Mouse (Mus musculus): ENCODE results near the gene Nlrx1. TPM values are rescaled to one million over a fixed set of nuclear protein-coding genes. Genes with fewer than 3 reads are reported as not detected.

The Nlrx1 gene
- polyA plus RNA-seq (2014; fragmentation: Illumina TruSeq; extraction: RNeasy Lipid Tissue Mini Kit (QIAGEN cat#74804); ENCODE audit: low replicate concordance), result not detected

DNA sequence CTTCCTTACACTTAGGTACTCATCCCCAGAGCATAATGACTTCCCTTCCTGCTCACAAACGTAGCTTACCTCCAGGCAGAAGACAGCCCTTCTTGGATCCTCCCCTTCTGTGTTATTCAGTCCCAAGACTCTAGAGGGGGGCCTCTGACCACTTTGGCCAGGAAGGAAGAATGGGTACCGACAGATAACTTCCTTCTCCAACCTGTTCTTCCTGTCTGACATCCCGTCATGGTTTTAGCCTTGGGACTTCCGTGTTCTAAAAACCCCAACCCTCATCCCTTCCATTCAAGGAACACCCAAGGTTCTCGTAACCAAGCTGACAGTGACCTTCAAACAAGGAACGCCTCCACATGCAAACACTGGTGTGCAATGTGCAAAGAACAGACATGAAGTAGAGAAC is at the start of gene Nlrx1:
Gene Nlrx1, minus strand, starts transcription at position 168 of the 400 bp plus-strand sequence.

DNA sequence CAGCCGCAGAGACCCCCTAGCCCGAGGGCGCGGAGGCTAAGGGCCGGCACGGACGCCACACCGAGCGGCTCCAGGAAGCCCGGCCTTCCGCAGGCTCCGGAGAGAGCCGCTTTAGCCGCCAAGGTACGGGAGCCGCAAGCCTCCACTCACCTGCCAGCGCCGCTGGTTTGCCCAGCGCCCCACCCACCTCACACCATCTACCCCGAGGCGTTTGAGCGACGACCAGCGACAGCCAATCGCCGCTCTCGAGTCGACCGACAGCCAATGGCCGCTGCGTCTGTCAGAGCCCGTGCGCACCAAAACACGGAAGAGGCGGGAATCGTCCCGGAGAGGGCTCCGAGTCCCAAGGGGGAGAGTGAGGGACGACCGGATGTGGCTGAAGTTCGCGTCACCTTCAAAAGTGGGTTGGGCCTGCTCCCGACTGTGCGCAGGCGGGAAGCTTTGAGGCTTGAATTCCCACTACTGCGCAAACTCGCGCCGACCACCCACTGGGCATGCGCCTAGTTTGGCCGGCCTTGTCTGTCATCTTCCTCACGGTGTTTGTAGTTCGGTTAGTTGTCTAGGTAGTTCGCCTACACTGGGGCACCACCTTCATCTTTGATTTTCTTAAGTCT is 37.2 kb upstream of the Nlrx1 start, which contains the start of gene Hinfp:
Gene Hinfp, minus strand, starts transcription at position 206 of the 614 bp plus-strand sequence.

DNA sequence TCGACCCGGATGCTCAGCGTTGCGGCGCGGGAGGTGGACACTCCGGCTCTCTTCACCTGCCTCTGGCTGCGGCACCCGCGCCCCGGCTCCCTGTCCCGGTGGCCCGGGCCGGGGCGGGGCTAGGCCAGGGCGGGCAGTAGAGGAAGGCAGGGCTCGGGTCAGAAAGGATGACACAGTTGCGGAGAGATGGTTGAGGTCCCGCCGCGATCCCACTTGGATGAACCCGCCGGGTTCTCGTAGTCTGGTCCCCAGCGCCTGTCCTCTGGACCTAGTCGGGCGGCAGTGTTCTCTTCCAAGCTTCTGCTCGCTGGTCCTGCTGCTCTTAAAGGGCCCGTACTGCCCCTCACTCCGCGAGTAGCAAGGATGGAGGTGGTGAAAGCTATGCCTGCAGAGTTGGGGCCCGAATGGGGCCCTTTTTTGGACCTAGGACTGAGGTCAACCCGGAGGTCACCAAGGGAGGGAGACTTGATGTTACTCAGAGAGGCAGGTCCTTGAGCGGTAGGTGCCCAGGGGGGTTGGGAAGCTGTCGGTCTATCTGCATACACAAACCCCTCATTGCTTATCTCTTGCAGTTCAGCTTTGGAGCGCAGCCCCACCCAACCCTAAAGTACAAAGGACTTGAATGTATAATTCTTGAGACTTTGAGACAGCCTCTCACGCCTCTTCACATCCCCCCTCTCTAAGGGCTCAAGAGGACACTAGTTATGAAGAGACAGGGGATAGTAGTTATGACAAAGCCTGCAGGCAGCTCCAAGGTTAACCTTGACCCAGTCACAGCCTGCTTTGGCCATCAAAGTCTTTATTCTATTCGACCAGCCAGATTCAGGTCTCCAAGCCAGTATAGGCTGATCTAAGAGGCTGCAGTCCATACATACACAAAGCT is 19.9 kb upstream of the Nlrx1 start, which contains the start of gene Abcg4:
Gene Abcg4, minus strand, starts transcription at position 540 of the 883 bp plus-strand sequence.

DNA sequence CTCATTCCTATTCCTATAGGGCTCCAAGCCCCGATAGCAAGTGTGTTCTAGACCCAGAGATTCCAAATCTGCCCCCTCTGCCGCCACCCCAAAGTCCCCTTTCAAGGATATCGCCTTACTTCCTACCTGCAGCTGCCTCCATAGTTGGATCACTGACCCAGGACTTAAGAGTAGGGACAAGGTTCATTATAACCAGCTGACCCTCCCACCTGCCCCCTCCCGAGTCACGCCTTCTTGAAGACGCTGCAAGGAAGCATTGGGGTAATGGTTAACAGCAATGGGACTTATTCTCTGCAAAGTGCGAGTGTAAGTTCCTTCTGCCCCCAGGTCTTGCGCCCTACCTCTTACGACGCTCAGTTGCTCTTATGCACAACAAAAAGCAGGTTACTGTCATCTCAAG is 17.1 kb downstream of the Nlrx1 start, which contains the start of gene Pdzd3:
Gene Pdzd3, minus strand, starts transcription at position 158 of the 400 bp plus-strand sequence.

DNA sequence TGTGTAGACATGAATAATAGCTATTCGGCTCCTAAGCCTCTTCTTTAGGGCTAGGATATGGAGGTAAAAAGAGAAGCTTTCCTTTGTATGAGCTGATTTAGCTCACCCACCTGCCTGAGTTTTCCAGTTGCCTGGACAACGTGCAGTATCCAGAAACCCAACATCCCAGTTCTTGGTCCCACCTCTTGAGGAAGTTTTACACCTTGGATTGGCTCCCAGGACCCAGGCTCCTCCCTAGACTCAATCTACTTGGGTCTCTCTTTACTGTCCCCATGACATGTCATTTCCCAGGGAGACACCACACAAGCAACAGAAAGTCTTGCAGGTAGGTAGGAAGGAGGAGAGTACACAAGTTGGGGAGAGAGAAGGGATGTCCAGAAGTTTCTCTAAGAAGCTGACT is 28.0 kb downstream of the Nlrx1 start, which contains the start of gene Ccdc153:
Gene Ccdc153, plus strand, starts transcription at position 278 of the 400 bp plus-strand sequence.

DNA sequence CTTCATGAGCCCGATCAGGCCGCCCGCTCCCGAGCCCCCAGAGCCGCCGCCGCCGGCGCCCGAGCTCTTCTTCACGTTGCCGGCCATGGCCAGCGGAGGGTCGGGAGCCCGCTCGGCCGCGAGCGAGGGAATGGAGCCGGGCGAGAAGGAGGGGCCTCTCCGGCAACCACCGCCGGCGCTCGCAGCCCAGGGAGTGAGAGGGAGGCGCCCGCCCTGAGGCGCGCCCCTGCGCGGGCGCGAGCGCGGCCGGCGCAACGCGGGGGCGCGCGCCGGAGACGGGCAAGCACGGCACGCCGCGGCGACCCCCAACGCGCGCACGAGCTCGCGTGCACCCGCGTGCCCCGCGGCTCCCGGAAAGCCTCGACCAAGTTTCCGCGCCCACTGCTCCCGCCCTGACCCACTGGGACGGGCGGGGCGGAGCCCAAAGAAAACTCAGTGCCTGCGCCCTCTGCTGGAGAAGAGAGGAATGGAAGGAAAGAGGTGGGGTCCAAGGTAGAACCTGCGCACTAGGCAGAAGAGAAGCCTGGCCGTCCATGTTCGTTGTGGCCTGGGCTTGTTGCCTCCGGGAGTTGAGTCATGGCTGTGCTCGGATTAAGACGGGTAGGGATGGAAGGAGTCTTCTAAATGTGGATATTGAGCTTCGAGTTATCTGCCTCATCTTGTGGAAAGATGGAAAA is 34.5 kb downstream of the Nlrx1 start, which contains the start of gene Cbl:
Gene Cbl, minus strand, starts transcription at position 248 of the 677 bp plus-strand sequence.

Other genes starting within 250 kb of the Nlrx1 start
- not detected for gene Thy1, start 225.2 kb downstream of the Nlrx1 start, polyA plus RNA-seq (2014; fragmentation: Illumina TruSeq; extraction: RNeasy Lipid Tissue Mini Kit (QIAGEN cat#74804); ENCODE audit: low replicate concordance)
- gene Usp2, start 201.6 kb downstream of the Nlrx1 start, polyA plus RNA-seq (2014; fragmentation: Illumina TruSeq; extraction: RNeasy Lipid Tissue Mini Kit (QIAGEN cat#74804); ENCODE audit: low replicate concordance), result 6.1 TPM
- not detected for gene Mfrp, start 166.9 kb downstream of the Nlrx1 start, polyA plus RNA-seq (2014; fragmentation: Illumina TruSeq; extraction: RNeasy Lipid Tissue Mini Kit (QIAGEN cat#74804); ENCODE audit: low replicate concordance)
- not detected for gene C1qtnf5, start 161.4 kb downstream of the Nlrx1 start, polyA plus RNA-seq (2014; fragmentation: Illumina TruSeq; extraction: RNeasy Lipid Tissue Mini Kit (QIAGEN cat#74804); ENCODE audit: low replicate concordance)
- not detected for gene Gm49380, start 155.1 kb downstream of the Nlrx1 start, polyA plus RNA-seq (2014; fragmentation: Illumina TruSeq; extraction: RNeasy Lipid Tissue Mini Kit (QIAGEN cat#74804); ENCODE audit: low replicate concordance)
- 0.45 TPM for gene Rnf26, start 155.1 kb downstream of the Nlrx1 start, polyA plus RNA-seq (2014; fragmentation: Illumina TruSeq; extraction: RNeasy Lipid Tissue Mini Kit (QIAGEN cat#74804); ENCODE audit: low replicate concordance)
- gene Mcam, start 134.1 kb downstream of the Nlrx1 start, polyA plus RNA-seq (2014; fragmentation: Illumina TruSeq; extraction: RNeasy Lipid Tissue Mini Kit (QIAGEN cat#74804); ENCODE audit: low replicate concordance), result 3.6 TPM
- gene Cbl, start 34.5 kb downstream of the Nlrx1 start, polyA plus RNA-seq (2014; fragmentation: Illumina TruSeq; extraction: RNeasy Lipid Tissue Mini Kit (QIAGEN cat#74804); ENCODE audit: low replicate concordance), result 39.1 TPM
- not detected for gene Ccdc153, start 27.9 kb downstream of the Nlrx1 start, polyA plus RNA-seq (2014; fragmentation: Illumina TruSeq; extraction: RNeasy Lipid Tissue Mini Kit (QIAGEN cat#74804); ENCODE audit: low replicate concordance)
- gene Pdzd3, start 17.1 kb downstream of the Nlrx1 start, polyA plus RNA-seq (2014; fragmentation: Illumina TruSeq; extraction: RNeasy Lipid Tissue Mini Kit (QIAGEN cat#74804); ENCODE audit: low replicate concordance), result 2.2 TPM
- gene Abcg4, start 20.0 kb upstream of the Nlrx1 start, polyA plus RNA-seq (2014; fragmentation: Illumina TruSeq; extraction: RNeasy Lipid Tissue Mini Kit (QIAGEN cat#74804); ENCODE audit: low replicate concordance), result not detected
- 18.5 TPM for gene Hinfp, start 37.1 kb upstream of the Nlrx1 start, polyA plus RNA-seq (2014; fragmentation: Illumina TruSeq; extraction: RNeasy Lipid Tissue Mini Kit (QIAGEN cat#74804); ENCODE audit: low replicate concordance)
- 6.6 TPM for gene C2cd2l, start 51.7 kb upstream of the Nlrx1 start, polyA plus RNA-seq (2014; fragmentation: Illumina TruSeq; extraction: RNeasy Lipid Tissue Mini Kit (QIAGEN cat#74804); ENCODE audit: low replicate concordance)
- gene Dpagt1, start 57.4 kb upstream of the Nlrx1 start, polyA plus RNA-seq (2014; fragmentation: Illumina TruSeq; extraction: RNeasy Lipid Tissue Mini Kit (QIAGEN cat#74804); ENCODE audit: low replicate concordance), result 7.8 TPM
- gene H2afx, start 66.1 kb upstream of the Nlrx1 start, polyA plus RNA-seq (2014; fragmentation: Illumina TruSeq; extraction: RNeasy Lipid Tissue Mini Kit (QIAGEN cat#74804); ENCODE audit: low replicate concordance), result 4.3 TPM
- 18.0 TPM for gene Hmbs, start 75.6 kb upstream of the Nlrx1 start, polyA plus RNA-seq (2014; fragmentation: Illumina TruSeq; extraction: RNeasy Lipid Tissue Mini Kit (QIAGEN cat#74804); ENCODE audit: low replicate concordance)
- 4.8 TPM for gene Vps11, start 93.1 kb upstream of the Nlrx1 start, polyA plus RNA-seq (2014; fragmentation: Illumina TruSeq; extraction: RNeasy Lipid Tissue Mini Kit (QIAGEN cat#74804); ENCODE audit: low replicate concordance)
- 7.2 TPM for gene Hyou1, start 110.9 kb upstream of the Nlrx1 start, polyA plus RNA-seq (2014; fragmentation: Illumina TruSeq; extraction: RNeasy Lipid Tissue Mini Kit (QIAGEN cat#74804); ENCODE audit: low replicate concordance)
- 21.7 TPM for gene Slc37a4, start 128.3 kb upstream of the Nlrx1 start, polyA plus RNA-seq (2014; fragmentation: Illumina TruSeq; extraction: RNeasy Lipid Tissue Mini Kit (QIAGEN cat#74804); ENCODE audit: low replicate concordance)
- 316 TPM for gene Rps25, start 138.5 kb upstream of the Nlrx1 start, polyA plus RNA-seq (2014; fragmentation: Illumina TruSeq; extraction: RNeasy Lipid Tissue Mini Kit (QIAGEN cat#74804); ENCODE audit: low replicate concordance)
- gene Trappc4, start 139.0 kb upstream of the Nlrx1 start, polyA plus RNA-seq (2014; fragmentation: Illumina TruSeq; extraction: RNeasy Lipid Tissue Mini Kit (QIAGEN cat#74804); ENCODE audit: low replicate concordance), result 40.2 TPM
- gene Ccdc84, start 150.0 kb upstream of the Nlrx1 start, polyA plus RNA-seq (2014; fragmentation: Illumina TruSeq; extraction: RNeasy Lipid Tissue Mini Kit (QIAGEN cat#74804); ENCODE audit: low replicate concordance), result 16.5 TPM
- gene Foxr1, start 172.5 kb upstream of the Nlrx1 start, polyA plus RNA-seq (2014; fragmentation: Illumina TruSeq; extraction: RNeasy Lipid Tissue Mini Kit (QIAGEN cat#74804); ENCODE audit: low replicate concordance), result not detected
- not detected for gene Upk2, start 186.4 kb upstream of the Nlrx1 start, polyA plus RNA-seq (2014; fragmentation: Illumina TruSeq; extraction: RNeasy Lipid Tissue Mini Kit (QIAGEN cat#74804); ENCODE audit: low replicate concordance)
- 0.89 TPM for gene Bcl9l, start 214.2 kb upstream of the Nlrx1 start, polyA plus RNA-seq (2014; fragmentation: Illumina TruSeq; extraction: RNeasy Lipid Tissue Mini Kit (QIAGEN cat#74804); ENCODE audit: low replicate concordance)

Measured in small intestine, adult 10 weeks (tissue).